Mouse (Mus musculus): ENCODE measurements around the gene Nmt1.

DNA sequence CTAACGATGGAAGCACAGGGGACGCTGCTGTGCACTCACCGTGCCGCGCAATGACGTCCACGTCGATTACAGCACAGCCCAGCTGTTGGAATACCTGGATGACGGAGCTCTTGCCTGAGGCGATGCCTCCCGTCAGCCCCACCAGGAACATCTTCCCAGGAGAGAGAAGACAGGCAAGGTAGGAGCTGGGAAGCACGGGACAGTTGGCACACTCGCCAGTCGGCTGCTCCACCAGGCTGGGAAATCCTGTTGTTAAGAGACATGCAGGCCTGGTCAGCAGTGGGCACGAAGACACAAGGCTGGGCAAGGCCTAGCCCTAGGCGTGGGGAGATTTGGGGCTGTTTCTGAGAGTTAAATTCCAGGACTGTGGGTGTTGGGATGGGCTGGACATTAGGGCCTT is 27.9 kb upstream of the Nmt1 start:
- TF ChIP-seq EP300 (IDR thresholded peaks at IDR 0.05; ENCODE audit: low read depth) (no peak), CTCF (IDR thresholded peaks at IDR 0.05; ENCODE audit: low read depth) (no peak)
